ENCODE assay signal across 12 mouse cellular contexts in genomic region chr1:156986641-156987345, GRCm38 (mm10). TPM values are rescaled to one million over a fixed set of nuclear protein-coding genes. Genes with fewer than 3 reads are reported as not detected.
DNase-seq lines count a peak whose midpoint lies in the region; ATAC-seq and TF ChIP-seq lines count a peak whose summit lies in the region.
"Had no signal": no experiment of that assay in that cellular context is flagged by ENCODE, and none has a peak within 500 bp of the region (broad histone marks: within the 10 kb centered on the region; RNA-seq: fewer than 3 reads in every experiment).

No protein-coding gene starts in this region.

- H3K4me1 ChIP-seq in erythroblast, embryonic 14.5 days (ENCODE audit: control insufficient read depth): peaks cover 89% of the 10 kb centered on the region
- H3K4me1 ChIP-seq in lung, postnatal 0 days (ENCODE audit: insufficient read depth, low read depth, low read length): peaks cover 9% of the 10 kb centered on the region; the same call in 1 of the 2 replicates
- peaks cover 11% of the 10 kb centered on the region; the same call in 1 of the 2 replicates for H3K4me1 ChIP-seq in midbrain, embryonic 16.5 days (ENCODE audit: control insufficient read depth, insufficient read depth, low read length)

- 44% methylated on average over 6 of the region's 6 CpGs for WGBS in lung, postnatal 0 days
- 79% methylated on average over 6 of the region's 6 CpGs for WGBS in midbrain, embryonic 16.5 days

- H3K9me3 ChIP-seq in erythroblast, embryonic 14.5 days (ENCODE audit: control insufficient read depth, low read length): no peaks in the 10 kb centered on the region
- H3K9me3 ChIP-seq in lung, postnatal 0 days (ENCODE audit: low read length): no peaks in the 10 kb centered on the region
- H3K9me3 ChIP-seq in midbrain, embryonic 16.5 days (replicated peaks; ENCODE audit: control insufficient read depth, low read length, poor library complexity, severe bottlenecking): no peaks in the 10 kb centered on the region
- H3K9me3 ChIP-seq: neural tube, embryonic 13.5 days had no signal

- H3K4me2 ChIP-seq in lung, postnatal 0 days (replicated peaks; ENCODE audit: low read depth, low read length): no peak overlapping the region
- H3K4me2 ChIP-seq in midbrain, embryonic 16.5 days (ENCODE audit: low read length): no peak overlapping the region
- H3K4me2 ChIP-seq: neural tube, embryonic 13.5 days had no signal

- no peaks in the 10 kb centered on the region for H3K36me3 ChIP-seq in erythroblast, embryonic 14.5 days (ENCODE audit: control insufficient read depth)
- H3K36me3 ChIP-seq in lung, postnatal 0 days (ENCODE audit: insufficient read depth, low read length): no peaks in the 10 kb centered on the region
- H3K36me3 ChIP-seq in midbrain, embryonic 16.5 days (ENCODE audit: control insufficient read depth, insufficient read depth, low read length): no peaks in the 10 kb centered on the region
- H3K36me3 ChIP-seq: neural tube, embryonic 13.5 days had no signal

- H3K27me3 ChIP-seq in erythroblast, embryonic 14.5 days (ENCODE audit: control insufficient read depth): no peaks in the 10 kb centered on the region
- H3K27me3 ChIP-seq in lung, postnatal 0 days (replicated peaks; ENCODE audit: insufficient read depth, low read length): no peaks in the 10 kb centered on the region
- H3K27me3 ChIP-seq in midbrain, embryonic 16.5 days (ENCODE audit: control insufficient read depth, insufficient read depth, low read depth, low read length): no peaks in the 10 kb centered on the region
- H3K27me3 ChIP-seq: neural tube, embryonic 13.5 days had no signal

- peak; percentile 39 for DNase-seq in lung, postnatal 0 days (ENCODE audit: low spot score)
- no peak for DNase-seq in lung, postnatal 36 days
- DNase-seq in c-Kit-positive CD71-positive TER-119-positive erythroid progenitor cells, embryonic 14.5 days (ENCODE audit: low spot score): peak; percentile 51
- DNase-seq in left cerebral cortex, postnatal 14 days (ENCODE audit: low spot score in 2 of 2): no peak
- DNase-seq: gastrocnemius, postnatal 36 days; kidney, adult 8-10 months; right cerebral cortex, postnatal 14 days had no signal

- H3K27ac ChIP-seq in lung, postnatal 0 days (ENCODE audit: low read length): 0 out of 2 replicates have a peak overlapping the region, but pooled peaks have one; percentile 21
- H3K27ac ChIP-seq in midbrain, embryonic 16.5 days (ENCODE audit: low read length): no peak overlapping the region
- H3K27ac ChIP-seq: neural tube, embryonic 13.5 days had no signal

- intact Hi-C loops in left cerebral cortex, postnatal 14 days (cut with DNase I): loop anchor here (5.0 kb wide), 1 partner anchor 49 kb away; the partner anchor contains the start of gene Ralgps2

- no peak for TF ChIP-seq EP300 in lung, postnatal 0 days (IDR thresholded peaks at IDR 0.05)

- ATAC-seq in erythroblast, adult 5-6 weeks (replicated peaks; ENCODE audit: low FRiP score, poor library complexity, severe bottlenecking): no peak
- ATAC-seq in lung, postnatal 0 days: peak; percentile 52
- peak; percentile 77 for ATAC-seq in megakaryocyte, adult 5-6 weeks (ENCODE audit: poor library complexity, severe bottlenecking)
- ATAC-seq in midbrain, embryonic 16.5 days: no peak

- peak overlapping the region; percentile 42 for H3K4me3 ChIP-seq in erythroblast, embryonic 14.5 days (replicated peaks)
- no peak overlapping the region for H3K4me3 ChIP-seq in lung, postnatal 0 days (ENCODE audit: low read depth, low read length)
- H3K4me3 ChIP-seq in midbrain, embryonic 16.5 days (ENCODE audit: low read depth, low read length): no peak overlapping the region
- H3K4me3 ChIP-seq: neural tube, embryonic 13.5 days had no signal

- H3K9ac ChIP-seq in lung, postnatal 0 days (replicated peaks; ENCODE audit: low read depth): no peak overlapping the region
- H3K9ac ChIP-seq in midbrain, embryonic 16.5 days (ENCODE audit: low read depth, low read length): no peak overlapping the region
- H3K9ac ChIP-seq: neural tube, embryonic 13.5 days had no signal

- TF ChIP-seq CTCF in lung, postnatal 0 days (IDR thresholded peaks at IDR 0.05): no peak

RNA-seq across cellular contexts. Expression of gene Ralgps2, which starts 47.4 kb away (rescaled TPM):
- polyA plus RNA-seq in erythroblast, embryonic 14.5 days (2012): 0.32 and 0.80 TPM in 2 replicates
- 2.1 and 3.6 TPM in 2 replicates for total RNA-seq in erythroblast, adult 5-6 weeks (2015; ENCODE audit: low replicate concordance)
- total RNA-seq in erythroblast, adult 5-6 weeks (2017; ENCODE audit: low replicate concordance): 3.1 and 6.6 TPM in 2 replicates
- polyA plus RNA-seq in lung, postnatal 0 days (2015; fragmentation: Nextera tagmentation; extraction: Ambion mirVana): 38.3 and 42.5 TPM in 2 replicates
- 6.0 and 12.4 TPM in 2 replicates for total RNA-seq in megakaryocyte, adult 5-6 weeks (2015)
- 8.9 and 39.4 TPM in 2 replicates for total RNA-seq in megakaryocyte, adult 5-6 weeks (2017)
- 10 to 100 TPM; 43.3 to 54.7 TPM for total RNA-seq in left cerebral cortex, postnatal 14 days (2021)
- polyA plus RNA-seq in midbrain, embryonic 16.5 days (2015; fragmentation: Nextera tagmentation; extraction: Ambion mirVana): 78.1 and 99.7 TPM in 2 replicates

Comparison
In these comparisons a context has a peak if more than half of its experiments do, and no peak if none do; other contexts are left out.
1. DNase-seq: peak in lung, postnatal 0 days (single experiment) and c-Kit-positive CD71-positive TER-119-positive erythroid progenitor cells, embryonic 14.5 days (single experiment); none in lung, postnatal 36 days (single experiment) and left cerebral cortex, postnatal 14 days (0 of 2).
2. ATAC-seq: peak in lung, postnatal 0 days (single experiment) and megakaryocyte, adult 5-6 weeks (single experiment); none in erythroblast, adult 5-6 weeks (single experiment) and midbrain, embryonic 16.5 days (single experiment).